Mouse (Mus musculus) c-Kit-positive CD71-positive TER-119-negative erythroid progenitor cells, embryonic 14.5 days (primary cell): Measurements from ENCODE around the gene Mdfi.

Source experiments
- DNase-seq: peaks from one replicate; pipeline ENCODE4 v3.0.0-alpha.2; 2013; ENCODE audit warnings: low read depth

Gene Mdfi

DNA sequence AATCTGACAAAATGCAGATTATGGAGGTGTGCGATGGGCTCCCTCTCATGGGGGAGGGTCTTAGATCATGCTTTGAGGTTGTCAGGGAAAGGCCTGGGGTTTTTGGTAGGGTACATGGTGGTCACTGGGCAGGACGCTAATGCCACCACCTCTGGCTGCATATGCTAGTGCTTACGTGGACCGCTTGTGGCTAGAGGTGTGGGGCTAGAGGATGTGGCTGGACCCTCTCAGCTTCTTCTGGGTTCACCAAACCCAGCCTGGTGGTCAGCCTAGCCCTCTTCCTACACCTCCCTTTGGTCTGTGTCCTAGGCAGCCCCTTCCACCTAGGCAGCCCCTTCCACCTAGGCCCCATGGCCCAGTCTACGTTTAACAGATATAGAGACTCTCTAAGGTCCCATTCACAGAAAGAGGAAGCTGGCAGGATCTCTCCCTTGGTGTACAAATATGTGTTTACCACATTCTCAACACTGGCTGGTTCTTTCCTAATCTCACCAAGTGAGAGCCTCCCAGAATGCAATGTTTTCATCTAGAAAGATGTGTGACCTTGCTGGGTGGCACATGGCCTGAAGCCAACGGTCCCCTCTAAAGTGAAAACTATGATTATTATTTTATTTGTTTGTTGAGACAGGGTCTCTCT is 68.0 kb downstream of the Mdfi start:
- no peak for DNase-seq

DNA sequence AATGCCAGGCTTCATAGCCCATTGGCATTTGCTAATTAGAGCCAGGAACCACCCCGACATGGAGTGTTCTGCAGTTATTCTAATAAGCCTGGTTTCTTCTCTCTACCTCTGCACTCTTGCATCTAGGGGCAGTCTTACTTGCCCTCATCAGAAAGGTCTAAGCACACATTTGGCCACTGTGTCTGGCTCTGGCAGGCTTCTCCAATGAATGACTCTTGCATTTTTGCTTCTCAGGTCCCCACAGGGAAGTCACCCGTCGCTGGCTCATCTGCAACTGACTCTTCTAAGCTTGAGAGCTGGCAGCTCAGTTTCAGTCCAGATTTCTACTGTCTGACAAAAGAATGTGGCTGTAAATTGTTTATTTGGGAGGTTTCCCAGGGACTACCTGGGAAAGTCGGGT is 68.5 kb downstream of the Mdfi start:
- DNase-seq = no peak
